Mouse (Mus musculus) CH12F3 (cell line): ENCODE measurements around the gene Slc6a21.

ENCODE experiments used
- in situ Hi-C: fragments of 300-500 bp; cut with MboI; formaldehyde crosslinking; loops from 2 replicates; pipeline ENCODE4 v1.14.3; 2020; ENCODE audit warnings: low sequenced_read_pairs

Gene Slc6a21

GRCm38 (mm10) chr7:45313495-45313894 lies 36.2 kb downstream of the Slc6a21 start:
- in situ Hi-C loops: no loop called here

- in situ Hi-C loops: no loop called here
Measured at GRCm38 (mm10) chr7:45315182-45315701, 37.9 kb downstream of the Slc6a21 start.

- in situ Hi-C loops: no loop called here
Measured at GRCm38 (mm10) chr7:45316536-45316935, 39.2 kb downstream of the Slc6a21 start.

- in situ Hi-C loops: no loop called here
Measured at GRCm38 (mm10) chr7:45322245-45322644, 44.9 kb downstream of the Slc6a21 start.

- in situ Hi-C loops: no loop called here
Measured at GRCm38 (mm10) chr7:45323069-45323468, 45.8 kb downstream of the Slc6a21 start.

- in situ Hi-C loops: no loop called here
Measured at GRCm38 (mm10) chr7:45325800-45326199, 48.5 kb downstream of the Slc6a21 start.

- in situ Hi-C loops: no loop called here
Measured at GRCm38 (mm10) chr7:45328841-45329475, 51.6 kb downstream of the Slc6a21 start.

GRCm38 (mm10) chr7:45331502-45331901 lies 54.2 kb downstream of the Slc6a21 start:
- in situ Hi-C loops: no loop called here

- in situ Hi-C loops: no loop called here
Measured at GRCm38 (mm10) chr7:45332685-45333425, 55.5 kb downstream of the Slc6a21 start.

- in situ Hi-C loops: no loop called here
Measured at GRCm38 (mm10) chr7:45333431-45333982, 56.2 kb downstream of the Slc6a21 start, which contains the start of gene Trpm4. Gene Trpm4 (minus strand): TSS chr7:45333780.

GRCm38 (mm10) chr7:45334605-45335004 lies 57.3 kb downstream of the Slc6a21 start:
- in situ Hi-C loops: no loop called here

- in situ Hi-C loops: no loop called here
Measured at GRCm38 (mm10) chr7:45335056-45335455, 57.7 kb downstream of the Slc6a21 start, which contains the start of gene Hrc. Gene Hrc (plus strand): TSS chr7:45335290.

- in situ Hi-C loops: no loop called here
Measured at GRCm38 (mm10) chr7:45336319-45336718, 59.0 kb downstream of the Slc6a21 start.

- in situ Hi-C loops: no loop called here
Measured at GRCm38 (mm10) chr7:45337469-45337868, 60.2 kb downstream of the Slc6a21 start.

- in situ Hi-C loops: no loop called here
Measured at GRCm38 (mm10) chr7:45338161-45338911, 61.0 kb downstream of the Slc6a21 start.
